Mouse (Mus musculus): ENCODE results near the gene Slamf1. TPM values are rescaled to one million over a fixed set of nuclear protein-coding genes. Genes with fewer than 3 reads are reported as not detected.

The Slamf1 gene
- polyA plus RNA-seq, 1 experiment from 2014 or later, result 0.79 TPM

Other genes starting within 250 kb of the Slamf1 start
- gene Itln1, start 231.8 kb upstream of the Slamf1 start, polyA plus RNA-seq (2015; fragmentation: Nextera tagmentation; extraction: Ambion mirVana), result 0.49 TPM in 1 of 2 replicates, not detected in the other
- gene Cd244a, start 207.9 kb upstream of the Slamf1 start, polyA plus RNA-seq (2015; fragmentation: Nextera tagmentation; extraction: Ambion mirVana), result 0.76 and 1.1 TPM in 2 replicates
- gene Ly9, start 159.7 kb upstream of the Slamf1 start, polyA plus RNA-seq (2015; fragmentation: Nextera tagmentation; extraction: Ambion mirVana), result 1.00 and 2.2 TPM in 2 replicates
- gene Slamf7, start 114.1 kb upstream of the Slamf1 start, polyA plus RNA-seq (2015; fragmentation: Nextera tagmentation; extraction: Ambion mirVana), result 0.35 and 0.83 TPM in 2 replicates
- 6.4 and 11.2 TPM in 2 replicates for gene Cd48, start 85.1 kb upstream of the Slamf1 start, polyA plus RNA-seq (2015; fragmentation: Nextera tagmentation; extraction: Ambion mirVana)
- 2.0 and 2.6 TPM in 2 replicates for gene Cd84, start 72.6 kb downstream of the Slamf1 start, polyA plus RNA-seq (2015; fragmentation: Nextera tagmentation; extraction: Ambion mirVana)
- not detected in 2 replicates for gene Gm10521, start 128.5 kb downstream of the Slamf1 start, polyA plus RNA-seq (2015; fragmentation: Nextera tagmentation; extraction: Ambion mirVana)
- 7.8 and 22.2 TPM in 2 replicates for gene Slamf6, start 150.4 kb downstream of the Slamf1 start, polyA plus RNA-seq (2015; fragmentation: Nextera tagmentation; extraction: Ambion mirVana)